Mouse (Mus musculus): ENCODE measurements around the gene Vti1a.

Vti1a gene

DNA sequence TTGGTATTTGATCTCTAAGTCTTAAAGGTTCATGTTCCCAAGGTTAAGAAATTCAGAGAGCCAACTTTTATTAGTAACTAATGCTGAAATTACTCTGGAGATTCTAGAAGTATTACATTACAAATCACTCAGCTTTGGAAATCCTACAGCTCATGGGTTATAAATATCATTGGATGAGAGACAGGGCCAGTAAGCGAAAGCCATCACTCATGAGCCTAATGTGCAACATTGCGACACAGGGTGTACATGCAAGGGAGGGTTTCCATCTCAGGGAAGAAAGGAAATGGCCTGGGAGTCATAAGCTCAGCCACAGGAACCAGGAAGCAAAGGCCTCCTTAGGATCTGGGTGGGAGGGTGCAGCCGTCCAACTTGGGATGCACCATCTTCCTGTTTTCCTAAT is 213.9 kb downstream of the Vti1a start:
- DNase-seq: no peak

- no peak for DNase-seq
These were observed 216.6 kb downstream of the Vti1a start for GRCm38 (mm10) chr19:55532681-55533080.

DNA sequence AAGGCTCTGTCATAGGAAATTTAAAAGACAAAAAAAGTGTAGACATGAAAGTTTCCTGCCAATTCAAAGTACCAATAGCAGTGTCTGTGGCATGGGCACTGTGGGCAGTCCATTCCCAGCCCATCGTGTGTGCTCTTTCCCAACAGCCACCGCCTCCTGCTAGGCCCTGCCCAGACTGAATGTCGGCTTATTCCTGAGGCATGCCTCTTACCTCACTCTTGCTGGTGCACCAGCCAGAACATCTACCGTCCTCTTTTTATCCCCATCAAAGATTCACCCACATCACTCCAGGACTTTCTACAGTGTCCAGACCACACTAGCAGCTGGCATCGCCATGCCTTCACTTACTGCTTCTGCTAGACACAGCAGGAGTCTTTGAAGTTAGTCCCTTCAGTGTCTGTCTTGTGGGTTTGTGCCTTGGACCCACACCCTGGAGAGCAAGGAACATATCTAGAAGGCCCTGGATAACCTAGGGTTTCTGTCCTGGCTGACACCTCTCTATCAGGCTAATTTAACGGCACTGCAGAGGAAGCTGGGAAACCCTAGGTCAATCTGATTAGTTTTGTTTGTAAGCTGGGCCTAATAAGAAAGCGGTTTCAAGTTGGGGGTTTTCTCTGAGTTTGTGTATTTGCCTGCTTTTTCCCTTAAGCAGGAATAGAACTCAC is 220.3 kb downstream of the Vti1a start:
- no peak for DNase-seq

DNA sequence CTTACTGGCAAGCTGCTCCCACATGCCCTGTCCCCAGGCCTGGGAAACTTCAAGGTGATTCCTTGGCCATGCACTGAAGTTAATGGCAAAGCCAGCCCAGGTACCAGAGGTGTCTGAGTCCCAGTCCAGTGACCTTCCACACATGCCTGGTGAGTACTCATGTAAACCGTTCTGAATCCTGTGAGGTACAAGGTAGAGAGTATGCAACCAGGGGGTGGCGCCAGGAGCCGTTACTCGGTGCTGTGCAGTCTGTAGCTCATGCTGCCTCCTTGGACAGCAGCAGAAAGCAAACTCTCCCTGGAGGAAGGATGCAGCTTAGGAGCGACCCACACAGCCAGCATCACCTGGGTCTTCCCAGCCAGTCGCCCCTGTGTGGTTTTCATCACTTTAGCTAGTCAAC is 221.6 kb downstream of the Vti1a start:
- DNase-seq: no peak

DNA sequence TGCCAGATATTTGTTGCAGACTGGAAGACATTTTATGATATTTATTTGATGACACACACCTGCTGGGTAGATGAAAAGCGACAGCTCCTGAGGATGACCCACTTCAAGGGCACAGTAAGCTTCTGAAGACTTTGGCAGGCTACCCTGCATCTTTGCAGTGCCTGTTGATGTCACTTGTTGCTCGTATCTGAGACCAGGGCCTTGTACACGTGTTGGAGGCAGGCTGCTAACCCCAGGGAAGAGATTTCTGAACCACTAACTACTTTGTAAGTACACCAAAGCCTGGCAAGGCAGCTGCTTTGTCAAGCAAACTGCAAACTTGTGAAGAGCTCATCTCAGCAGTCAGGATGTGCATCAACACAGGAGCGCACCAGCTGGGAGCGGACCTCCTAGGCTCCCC is 225.5 kb downstream of the Vti1a start:
- DNase-seq: no peak

DNA sequence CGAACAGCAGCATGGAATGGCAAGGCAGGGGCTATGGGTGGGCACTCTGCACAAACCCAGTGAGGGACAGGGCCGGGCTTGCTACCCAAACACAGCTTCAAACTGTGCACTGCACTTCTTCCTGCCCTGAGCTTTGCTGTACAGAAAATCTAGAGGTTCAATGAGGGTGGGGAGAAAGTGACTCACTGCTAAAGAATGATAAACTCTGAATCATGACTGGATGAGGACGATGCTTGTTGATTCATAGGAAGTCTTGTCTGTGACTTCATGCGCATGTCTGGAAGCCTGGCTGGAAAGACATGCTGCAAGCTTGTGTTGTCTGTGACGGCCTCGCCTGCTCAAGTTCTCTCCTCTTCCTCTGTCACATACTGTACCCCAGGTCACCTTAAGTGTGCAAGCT is 226.4 kb downstream of the Vti1a start:
- DNase-seq: no peak

DNA sequence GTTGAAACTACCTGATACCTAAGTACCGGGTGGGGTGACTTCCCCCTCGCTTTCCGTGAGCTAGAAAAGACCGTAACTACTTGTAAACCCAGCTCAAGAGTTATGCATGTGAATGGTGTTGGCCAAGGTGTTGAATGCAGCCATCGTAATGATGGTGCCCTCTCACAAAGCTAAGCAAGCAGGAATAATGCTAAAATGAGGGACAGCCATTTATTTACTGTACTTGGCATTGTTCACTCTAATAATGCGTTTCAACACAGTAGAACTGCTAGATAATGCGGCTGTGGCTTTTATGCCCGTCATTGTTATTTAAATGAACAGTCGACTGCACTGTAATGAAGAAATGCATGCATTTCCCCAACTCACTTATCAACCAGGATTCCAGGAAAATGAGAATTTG is 227.1 kb downstream of the Vti1a start:
- no peak for DNase-seq

DNA sequence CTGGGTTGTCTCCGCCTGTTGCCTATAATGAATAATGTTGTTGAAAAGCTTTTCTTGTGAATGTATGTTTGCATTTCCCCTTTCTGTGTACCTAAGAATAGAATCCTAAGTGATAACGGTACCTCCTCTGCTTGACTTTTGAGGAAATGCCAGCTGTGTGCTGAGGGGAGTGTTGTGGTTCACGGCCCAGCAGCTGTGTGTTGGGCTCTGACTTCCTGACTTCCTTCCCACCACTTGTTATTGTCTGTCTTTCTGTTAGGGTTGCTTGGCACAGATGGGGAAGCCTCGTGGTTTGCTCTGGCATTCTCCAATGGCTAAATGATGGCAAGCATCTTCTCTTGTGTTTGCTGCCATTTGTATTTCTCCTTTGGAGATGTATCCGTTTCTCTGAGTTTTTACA is 228.4 kb downstream of the Vti1a start:
- DNase-seq: no peak

GRCm38 (mm10) chr19:55545529-55545928 is 229.4 kb downstream of the Vti1a start:
- peak; percentile 64 for DNase-seq

DNA sequence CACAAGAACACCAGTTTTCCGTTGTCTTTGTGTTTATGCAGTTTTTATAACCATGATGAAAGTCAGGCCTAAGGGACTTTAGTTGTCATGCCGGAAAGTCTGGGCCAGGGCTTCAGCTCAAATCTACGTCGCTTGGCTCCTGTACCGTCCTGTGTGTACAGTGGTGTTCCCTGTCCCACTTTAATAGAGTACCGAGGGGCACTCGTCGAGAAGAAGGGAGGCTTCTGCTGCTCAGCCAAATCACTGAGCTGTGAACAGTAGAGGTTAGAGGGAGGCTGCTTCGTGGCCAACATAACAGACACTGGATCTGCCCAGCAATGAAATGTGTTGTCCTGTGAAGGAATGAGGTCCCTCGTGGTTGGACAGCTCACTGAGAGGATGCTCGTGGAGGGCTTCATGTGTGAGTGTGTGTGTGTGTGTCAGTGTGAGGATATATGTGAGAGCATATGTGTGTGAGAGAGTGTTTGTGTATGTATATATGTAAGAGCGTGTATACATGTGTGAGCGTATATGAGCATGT is 230.0 kb downstream of the Vti1a start:
- DNase-seq: no peak

DNA sequence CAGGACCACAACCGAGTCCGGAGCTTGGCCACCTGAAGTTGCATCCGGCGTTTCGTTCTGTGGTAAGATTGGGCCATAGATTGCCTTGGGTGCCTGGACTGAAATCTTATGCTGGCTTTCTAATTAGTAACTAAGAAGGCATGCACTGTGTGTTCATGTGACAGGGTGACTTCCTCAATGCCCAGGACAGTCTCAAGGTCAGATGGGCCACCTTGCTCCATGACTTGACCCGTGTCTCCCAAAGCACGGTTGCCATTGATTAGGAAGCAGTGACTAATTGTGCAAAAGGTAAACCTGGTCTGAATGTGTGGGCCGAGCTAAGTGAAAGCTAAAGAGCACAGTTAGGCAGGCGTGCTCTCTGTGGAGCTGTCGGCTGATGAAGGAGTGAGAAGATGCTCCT is 232.1 kb downstream of the Vti1a start:
- no peak for DNase-seq

GRCm38 (mm10) chr19:55548656-55549055 is 232.6 kb downstream of the Vti1a start:
- no peak for DNase-seq

DNA sequence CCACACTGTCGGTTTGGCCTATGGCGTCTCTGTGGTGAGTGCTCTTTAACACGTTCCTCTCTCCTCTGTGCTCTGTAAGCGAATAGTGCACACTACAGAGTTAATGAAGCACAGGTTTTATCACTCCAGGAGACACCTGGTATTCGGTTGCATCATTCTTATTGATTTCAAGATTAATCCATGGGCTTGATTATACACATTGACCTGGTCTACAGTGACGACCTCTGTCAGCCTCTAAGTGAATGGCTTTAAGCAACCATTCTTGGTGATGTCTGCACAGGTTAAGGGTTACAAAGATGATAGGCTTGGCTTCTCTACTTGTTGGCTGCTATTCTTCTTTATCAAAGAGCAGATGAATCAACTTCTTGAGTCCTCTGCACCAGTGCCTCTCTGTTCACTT is 234.1 kb downstream of the Vti1a start:
- no peak for DNase-seq

- DNase-seq: no peak
These were observed 236.2 kb downstream of the Vti1a start for GRCm38 (mm10) chr19:55552339-55552738.

DNA sequence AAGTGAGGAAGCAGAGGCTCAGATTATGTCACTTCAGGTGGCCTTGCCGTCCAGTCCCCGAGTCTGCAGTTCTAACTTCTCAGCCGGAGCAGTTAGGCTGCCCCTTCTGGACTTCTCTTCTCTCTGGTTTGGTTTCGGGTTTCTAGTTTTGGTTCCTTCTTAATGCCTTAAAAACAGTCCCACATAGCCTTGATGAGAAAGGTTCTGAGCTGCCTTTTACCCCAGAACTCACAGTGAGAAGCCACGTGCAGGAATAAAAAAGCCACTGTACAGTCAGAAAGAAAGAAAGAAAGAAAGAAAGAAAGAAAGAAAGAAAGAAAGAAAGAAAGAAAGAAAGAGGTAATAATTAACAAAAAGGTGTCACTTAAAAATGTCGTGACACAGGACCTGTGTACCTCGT is 236.8 kb downstream of the Vti1a start:
- DNase-seq: no peak

GRCm38 (mm10) chr19:55554295-55554694 is 238.2 kb downstream of the Vti1a start:
- no peak for DNase-seq

- DNase-seq: no peak
These were observed 238.6 kb downstream of the Vti1a start for GRCm38 (mm10) chr19:55554703-55555102.

DNA sequence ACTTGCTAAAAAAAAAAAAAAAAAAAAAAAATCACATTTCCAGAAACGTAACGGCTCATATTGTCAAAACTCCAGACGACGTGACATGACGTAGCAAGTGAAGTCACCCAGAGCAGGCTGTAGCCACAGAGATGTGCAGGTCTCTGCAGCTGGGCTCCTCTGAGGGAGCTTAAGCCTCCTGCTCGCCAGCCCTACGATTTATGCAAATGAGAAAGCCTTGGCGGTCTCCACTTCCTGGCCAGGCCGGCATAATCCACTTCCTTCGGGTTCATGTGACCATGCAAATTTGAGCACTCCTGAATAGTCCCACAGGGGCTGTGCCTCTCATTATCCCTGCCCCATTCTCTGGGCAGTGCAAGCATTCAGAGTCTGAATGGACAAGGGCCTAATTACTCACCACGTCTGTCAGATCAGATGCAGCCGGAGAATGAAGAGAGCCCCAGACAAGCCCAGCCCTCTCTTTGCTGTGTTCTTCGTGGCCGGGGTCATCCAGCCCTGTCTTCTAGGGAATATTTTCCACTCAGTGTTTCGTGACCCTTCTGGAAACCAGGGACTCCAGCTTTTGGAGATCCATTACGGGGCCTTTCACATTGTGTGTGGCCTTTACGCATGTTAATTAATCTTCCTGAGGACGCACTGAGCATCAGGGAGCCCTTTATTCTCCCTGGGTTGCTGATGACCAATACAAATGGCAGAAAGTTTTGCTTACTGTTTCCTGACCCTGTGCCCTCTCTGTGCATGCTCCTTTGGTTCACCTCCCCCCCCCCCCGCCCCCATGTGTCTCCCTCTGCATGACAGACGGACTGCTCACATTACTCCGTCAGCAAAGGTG is 240.3 kb downstream of the Vti1a start:
- peak; percentile 56 for DNase-seq

GRCm38 (mm10) chr19:55559331-55559730 is 243.2 kb downstream of the Vti1a start:
- DNase-seq: no peak

DNA sequence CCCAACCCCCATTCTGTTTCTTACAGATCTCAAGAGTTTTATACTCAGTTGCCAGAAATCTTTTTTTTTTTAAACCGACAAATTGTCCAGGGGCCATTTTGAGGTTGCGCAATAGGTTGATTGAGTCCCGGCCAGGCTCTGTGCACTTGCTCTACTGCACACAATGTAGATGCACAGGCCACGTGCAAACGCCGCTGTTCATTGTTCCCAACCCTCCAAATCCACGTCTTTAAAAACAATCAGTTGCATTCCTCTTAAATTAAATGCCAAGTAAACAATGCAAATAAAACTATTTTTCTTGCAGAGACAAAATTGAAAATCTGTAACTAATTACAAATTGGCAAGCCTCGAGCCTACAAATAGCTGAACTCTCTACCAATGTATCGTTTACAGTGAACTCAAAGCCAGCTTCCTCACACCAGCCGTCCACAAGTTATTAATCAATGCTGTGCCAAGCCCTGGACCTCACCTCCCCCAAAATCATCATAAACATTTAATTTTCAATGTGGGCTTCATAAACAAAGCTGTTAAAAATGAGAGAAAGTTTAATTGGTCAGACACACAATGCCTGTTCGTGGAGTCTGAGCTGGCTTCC is 244.1 kb downstream of the Vti1a start:
- DNase-seq: no peak

- DNase-seq: no peak
These were observed 245.4 kb downstream of the Vti1a start for GRCm38 (mm10) chr19:55561469-55561868.

GRCm38 (mm10) chr19:55562487-55563147 is 246.5 kb downstream of the Vti1a start:
- no peak for DNase-seq

GRCm38 (mm10) chr19:55563148-55563651 is 247.1 kb downstream of the Vti1a start:
- DNase-seq: no peak

All from layer of hippocampus, adult 9-11 months (tissue).